ENCODE assay signal across 9 mouse cellular contexts in genomic region chrX:140280016-140280415, GRCm38 (mm10).
DNase-seq lines count a peak whose midpoint lies in the region; ATAC-seq and TF ChIP-seq lines count a peak whose summit lies in the region.
"Had no signal": no experiment of that assay in that cellular context is flagged by ENCODE, and none has a peak within 500 bp of the region (broad histone marks: within the 10 kb centered on the region; RNA-seq: fewer than 3 reads in every experiment).

No protein-coding gene starts in this region.

- no peak overlapping the region for H3K27ac ChIP-seq in heart, embryonic 16.5 days (ENCODE audit: low read length)
- H3K27ac ChIP-seq in neural tube, embryonic 11.5 days (ENCODE audit: low read depth, low read length), result no peak overlapping the region
- no peak overlapping the region for H3K27ac ChIP-seq in hindbrain, postnatal 0 days
- no peak overlapping the region for H3K27ac ChIP-seq in gastrocnemius, adult 2 months
- H3K27ac ChIP-seq: embryonic facial prominence, embryonic 15.5 days had no signal

- ATAC-seq in heart, embryonic 16.5 days (replicated peaks; ENCODE audit: extremely low read depth, insufficient read depth, low FRiP score), result no peak
- ATAC-seq in neural tube, embryonic 11.5 days (ENCODE audit: insufficient read depth, low FRiP score, low TSS enrichment), result no peak
- peak; percentile 57; the same call in 1 of the 2 replicates for ATAC-seq in hindbrain, postnatal 0 days

- H3K4me2 ChIP-seq in heart, embryonic 16.5 days (ENCODE audit: low read depth, low read length), result peak overlapping the region; percentile 24
- no peak overlapping the region for H3K4me2 ChIP-seq in neural tube, embryonic 11.5 days (ENCODE audit: low read depth)
- H3K4me2 ChIP-seq in hindbrain, postnatal 0 days (ENCODE audit: low read depth, low read length), result peak overlapping the region; percentile 47
- H3K4me2 ChIP-seq: embryonic facial prominence, embryonic 15.5 days had no signal

- no peaks in the 10 kb centered on the region for H3K9me3 ChIP-seq in heart, embryonic 16.5 days (replicated peaks; ENCODE audit: control insufficient read depth, low read length)
- H3K9me3 ChIP-seq in neural tube, embryonic 11.5 days (ENCODE audit: control insufficient read depth, low read length), result no peaks in the 10 kb centered on the region
- no peaks in the 10 kb centered on the region for H3K9me3 ChIP-seq in hindbrain, postnatal 0 days (ENCODE audit: low read length)
- H3K9me3 ChIP-seq: embryonic facial prominence, embryonic 15.5 days had no signal

- WGBS in heart, embryonic 16.5 days, result 13% methylated on average over 12 of the region's 12 CpGs
- 22% methylated on average over 12 of the region's 12 CpGs for WGBS in neural tube, embryonic 11.5 days
- 30% methylated on average over 12 of the region's 12 CpGs for WGBS in hindbrain, postnatal 0 days

- no peak for DNase-seq in heart, postnatal 10 days
- peak; percentile 14 for DNase-seq in neural tube, embryonic 11.5 days (ENCODE audit: low spot score)
- DNase-seq in neural tube, embryonic 10.5 days (ENCODE audit: extremely low spot score, low spot score), result no peak
- DNase-seq in hindbrain, postnatal 0 days (ENCODE audit: low spot score), result peak; percentile 51
- DNase-seq in thymus, postnatal 10 days (ENCODE audit: low spot score in 2 of 2), result no peak
- DNase-seq in adrenal gland, postnatal 10 days, result no peak
- DNase-seq in gastrocnemius, adult 2 months, result no peak

- peaks cover 51% of the 10 kb centered on the region for H3K27me3 ChIP-seq in heart, embryonic 16.5 days (ENCODE audit: control insufficient read depth, insufficient read depth, low read length)
- peaks cover 30% of the 10 kb centered on the region; the same call in 1 of the 2 replicates for H3K27me3 ChIP-seq in neural tube, embryonic 11.5 days (ENCODE audit: control insufficient read depth, insufficient read depth, low read length)
- H3K27me3 ChIP-seq in hindbrain, postnatal 0 days (ENCODE audit: insufficient read depth, low read length), result no peaks in the 10 kb centered on the region

- peak overlapping the region; percentile 7 for H3K4me3 ChIP-seq in heart, embryonic 16.5 days (ENCODE audit: low read length)
- no peak overlapping the region for H3K4me3 ChIP-seq in neural tube, embryonic 11.5 days (ENCODE audit: low read depth, low read length)
- peak overlapping the region; percentile 21 for H3K4me3 ChIP-seq in hindbrain, postnatal 0 days (ENCODE audit: low read length)
- H3K4me3 ChIP-seq in gastrocnemius, adult 2 months, result no peak overlapping the region
- H3K4me3 ChIP-seq: embryonic facial prominence, embryonic 15.5 days had no signal

- H3K9ac ChIP-seq in heart, embryonic 16.5 days (ENCODE audit: low read length), result no peak overlapping the region
- H3K9ac ChIP-seq in neural tube, embryonic 11.5 days (ENCODE audit: low read length), result no peak overlapping the region
- no peak overlapping the region for H3K9ac ChIP-seq in hindbrain, postnatal 0 days (replicated peaks; ENCODE audit: low read length)
- H3K9ac ChIP-seq: embryonic facial prominence, embryonic 15.5 days had no signal

- H3K36me3 ChIP-seq in heart, embryonic 16.5 days (ENCODE audit: control insufficient read depth, insufficient read depth), result no peaks in the 10 kb centered on the region
- H3K36me3 ChIP-seq in neural tube, embryonic 11.5 days (ENCODE audit: control insufficient read depth, insufficient read depth, low read length), result no peaks in the 10 kb centered on the region
- no peaks in the 10 kb centered on the region for H3K36me3 ChIP-seq in hindbrain, postnatal 0 days (ENCODE audit: insufficient read depth, low read length)
- H3K36me3 ChIP-seq: embryonic facial prominence, embryonic 15.5 days had no signal

- no peaks in the 10 kb centered on the region; the same call in 1 of the 2 replicates for H3K4me1 ChIP-seq in heart, embryonic 16.5 days (ENCODE audit: control insufficient read depth, insufficient read depth, low read length)
- H3K4me1 ChIP-seq in neural tube, embryonic 11.5 days (ENCODE audit: control insufficient read depth, insufficient read depth, low read length), result no peaks in the 10 kb centered on the region
- no peaks in the 10 kb centered on the region for H3K4me1 ChIP-seq in hindbrain, postnatal 0 days (ENCODE audit: insufficient read depth, low read length)

- intact Hi-C loops in heart, postnatal 10 days (cut with DNase I), result no loop called here
- intact Hi-C loops in gastrocnemius, adult 2 months (cut with DNase I), result no loop called here

- TF ChIP-seq CTCF in hindbrain, postnatal 0 days (IDR thresholded peaks at IDR 0.05; ENCODE audit: low read depth), result no peak
- no peak for TF ChIP-seq CTCF in gastrocnemius, adult 2 months (IDR thresholded peaks at IDR 0.05)

Comparison
In these comparisons a context has a peak if more than half of its experiments do, and no peak if none do; other contexts are left out.
1. DNase-seq: peak in neural tube, embryonic 11.5 days (single experiment) and hindbrain, postnatal 0 days (single experiment); none in heart, postnatal 10 days (0 of 2), neural tube, embryonic 10.5 days (single experiment), thymus, postnatal 10 days (0 of 2), adrenal gland, postnatal 10 days (single experiment) and gastrocnemius, adult 2 months (single experiment).
2. H3K4me3 ChIP-seq: peak in heart, embryonic 16.5 days (single experiment) and hindbrain, postnatal 0 days (single experiment); none in neural tube, embryonic 11.5 days (single experiment) and gastrocnemius, adult 2 months (single experiment).